Mouse (Mus musculus): ENCODE measurements around the gene Galk2. TPM values are rescaled to one million over a fixed set of nuclear protein-coding genes. Genes with fewer than 3 reads are reported as not detected.

The Galk2 gene
- total and polyA plus RNA-seq, 3 experiments: 21.0 to 71.8 (median 54.3) TPM

DNA sequence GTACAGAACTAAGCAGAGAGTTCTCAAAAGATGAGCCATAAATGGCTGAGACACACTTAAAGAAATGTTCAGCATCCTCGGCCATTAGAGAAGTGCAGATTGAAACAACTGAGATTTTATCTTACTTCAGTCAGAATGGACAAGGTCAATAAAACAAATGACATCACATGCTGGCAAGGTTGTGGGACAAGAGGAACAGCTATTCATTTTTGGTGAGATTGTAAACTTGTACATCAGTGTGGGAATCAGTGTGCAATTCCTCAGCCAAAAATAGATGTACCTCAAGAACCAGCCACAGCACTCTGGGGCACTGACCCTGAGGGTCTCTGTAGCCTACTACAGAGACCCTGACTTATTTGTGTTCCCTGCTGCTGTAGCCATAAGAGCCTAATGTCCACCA is 84.4 kb downstream of the Galk2 start:
- DNase-seq: peak; percentile 65

DNA sequence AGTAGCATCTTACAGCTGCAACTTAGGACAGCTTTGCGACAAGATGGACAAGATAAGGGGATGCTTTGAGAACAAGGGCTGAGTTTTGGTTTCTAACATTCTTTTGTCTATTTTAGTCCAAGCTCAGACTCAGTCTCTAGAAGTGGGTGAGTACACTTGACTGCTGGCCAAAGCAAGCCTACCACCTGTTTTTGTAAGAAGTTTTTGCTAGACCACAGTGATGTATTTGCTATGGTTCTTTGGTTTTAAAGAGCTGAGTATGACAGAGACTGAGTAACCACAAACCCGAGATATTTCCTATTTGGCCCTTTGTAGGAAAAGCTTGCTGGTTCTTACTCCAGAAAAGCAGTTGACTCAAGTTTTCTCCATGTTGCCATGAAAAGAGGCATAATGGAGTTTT is 89.3 kb downstream of the Galk2 start:
- DNase-seq: no peak

DNA sequence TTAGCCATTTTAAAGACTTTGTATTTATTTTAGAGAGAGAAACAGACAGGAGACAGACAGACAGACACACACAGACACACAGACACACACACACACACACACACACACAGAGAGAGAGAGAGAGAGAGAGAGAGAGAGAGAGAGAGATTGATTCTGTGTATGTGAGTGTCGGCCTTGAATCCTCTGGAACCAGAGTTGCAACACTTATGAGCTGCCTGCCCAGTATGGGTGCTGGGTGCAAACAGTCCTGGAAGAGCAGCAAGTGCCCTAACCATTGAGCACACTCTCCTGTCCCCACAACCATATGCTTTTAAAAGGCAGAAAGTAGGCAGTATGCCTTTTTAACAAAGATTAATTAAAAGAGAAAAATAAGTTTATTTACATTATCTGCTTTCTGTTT is 109.9 kb downstream of the Galk2 start:
- peak; percentile 49 for DNase-seq

DNA sequence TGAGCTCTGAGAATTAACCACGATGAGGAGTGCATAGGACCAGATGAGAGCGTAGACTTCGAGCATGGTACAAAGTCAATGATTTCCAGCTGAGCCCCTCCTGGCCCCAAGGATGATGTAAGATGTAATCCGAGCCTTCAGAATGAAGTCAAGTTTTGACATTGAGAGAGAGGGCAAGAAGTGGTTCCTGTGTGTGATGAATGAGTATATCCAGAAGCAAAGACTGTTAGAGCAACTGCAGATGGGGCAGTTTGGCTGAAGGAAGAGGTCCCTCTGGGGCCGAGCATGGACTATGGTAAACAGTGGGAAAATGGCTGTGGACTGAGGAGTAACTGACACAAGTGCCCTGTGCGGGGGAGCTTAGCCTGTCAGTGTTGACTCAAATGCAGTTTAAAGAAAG is 114.3 kb downstream of the Galk2 start:
- DNase-seq: no peak

DNA sequence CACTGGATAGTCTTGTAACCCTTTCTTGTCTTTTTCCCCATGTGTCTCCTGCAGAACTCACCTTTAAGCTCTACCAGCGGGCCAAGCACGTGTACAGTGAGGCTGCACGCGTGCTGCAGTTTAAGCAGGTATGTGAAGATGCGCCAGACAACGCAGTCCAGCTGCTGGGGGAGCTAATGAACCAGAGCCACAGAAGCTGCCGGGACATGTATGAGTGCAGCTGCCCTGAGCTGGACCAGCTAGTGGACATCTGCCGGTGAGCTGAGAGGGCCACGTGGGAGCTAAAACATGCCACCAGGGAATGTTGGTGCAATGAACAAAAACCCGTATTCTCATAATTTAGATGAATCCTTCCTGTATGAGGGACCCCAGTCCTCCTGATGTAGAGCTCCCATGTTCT is 116.3 kb downstream of the Galk2 start:
- DNase-seq: no peak

DNA sequence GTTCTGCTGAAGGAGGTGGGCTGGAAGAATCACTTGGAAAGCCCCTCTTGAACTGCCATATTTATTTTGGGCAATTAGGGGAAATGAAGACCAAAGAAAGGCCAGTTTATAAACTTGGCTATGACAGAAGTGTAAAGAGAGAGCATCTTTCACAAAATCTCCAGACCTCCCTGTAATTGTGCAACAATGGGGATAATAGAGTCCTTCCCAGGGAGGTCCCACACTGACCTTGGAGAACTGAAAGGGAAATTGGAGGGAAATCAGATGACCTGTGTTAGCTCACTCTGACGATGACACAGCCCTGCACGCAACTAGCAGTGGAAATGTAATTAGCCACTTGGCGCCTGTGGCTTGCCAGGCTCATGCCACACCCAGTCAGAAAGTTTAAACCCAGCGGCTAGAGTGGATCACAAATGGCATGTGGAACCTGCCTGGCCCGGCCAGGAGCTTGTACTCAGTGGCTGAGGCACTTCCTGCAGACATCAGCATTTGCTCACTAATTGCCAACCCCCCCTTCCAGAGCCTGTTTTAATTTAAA is 117.0 kb downstream of the Galk2 start:
- DNase-seq: peak; percentile 40

DNA sequence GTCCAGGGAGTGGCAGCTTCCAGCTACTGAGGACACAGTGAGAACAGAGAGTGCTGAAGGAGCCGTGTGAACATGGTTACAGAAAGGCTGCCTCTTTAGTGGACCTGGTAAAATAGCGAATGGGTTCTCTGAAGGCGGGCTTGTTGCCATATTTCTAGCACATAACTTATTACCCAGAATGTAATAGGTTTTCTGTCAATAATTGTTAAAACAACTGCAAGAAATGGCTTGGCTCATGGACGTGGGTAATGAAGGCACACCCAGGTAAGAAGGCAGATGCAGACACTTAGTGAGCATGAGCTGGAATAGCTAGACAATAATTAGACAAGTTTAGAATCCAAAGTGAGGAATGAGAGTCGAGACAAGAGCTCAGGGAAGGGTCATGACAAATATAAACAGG is 143.4 kb downstream of the Galk2 start:
- DNase-seq: no peak

DNA sequence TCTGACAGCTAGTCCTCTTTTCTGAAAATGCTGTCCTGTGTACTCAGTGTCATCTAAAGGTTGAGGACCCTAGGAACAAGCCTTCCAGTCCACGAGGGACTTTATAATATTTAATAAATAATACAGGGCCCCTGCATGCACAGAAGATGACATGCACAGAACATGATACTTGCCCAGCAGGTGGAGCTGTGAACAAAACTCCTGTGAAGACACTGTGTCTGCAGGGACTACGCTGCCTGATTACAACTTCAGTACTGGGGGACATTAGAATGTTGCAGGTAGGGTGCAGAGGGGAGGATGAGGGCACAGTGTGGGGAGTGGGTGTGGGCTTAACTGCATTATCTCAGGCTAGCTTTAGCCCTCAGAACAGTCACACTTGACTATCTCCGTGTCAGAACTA is 147.2 kb downstream of the Galk2 start:
- peak; percentile 60 for DNase-seq

DNA sequence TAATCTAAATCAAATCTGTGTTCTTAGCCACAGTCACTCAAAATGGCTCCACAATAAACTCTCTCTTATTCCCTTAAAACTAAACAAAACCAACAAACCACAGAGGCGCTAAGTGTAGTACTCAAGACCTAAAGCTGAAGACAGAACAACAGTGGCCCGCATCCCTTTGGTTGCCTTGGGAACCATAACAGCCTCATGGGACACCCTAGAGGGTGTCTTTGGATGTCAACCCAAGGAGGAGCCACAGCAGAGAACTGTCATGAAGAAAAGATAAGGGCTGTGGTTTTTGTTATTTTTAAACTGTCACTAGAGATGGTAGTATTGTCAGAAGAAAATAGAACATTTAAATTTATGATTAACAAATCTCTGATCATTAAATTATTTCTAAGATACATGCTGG is 147.8 kb downstream of the Galk2 start:
- DNase-seq: no peak

DNA sequence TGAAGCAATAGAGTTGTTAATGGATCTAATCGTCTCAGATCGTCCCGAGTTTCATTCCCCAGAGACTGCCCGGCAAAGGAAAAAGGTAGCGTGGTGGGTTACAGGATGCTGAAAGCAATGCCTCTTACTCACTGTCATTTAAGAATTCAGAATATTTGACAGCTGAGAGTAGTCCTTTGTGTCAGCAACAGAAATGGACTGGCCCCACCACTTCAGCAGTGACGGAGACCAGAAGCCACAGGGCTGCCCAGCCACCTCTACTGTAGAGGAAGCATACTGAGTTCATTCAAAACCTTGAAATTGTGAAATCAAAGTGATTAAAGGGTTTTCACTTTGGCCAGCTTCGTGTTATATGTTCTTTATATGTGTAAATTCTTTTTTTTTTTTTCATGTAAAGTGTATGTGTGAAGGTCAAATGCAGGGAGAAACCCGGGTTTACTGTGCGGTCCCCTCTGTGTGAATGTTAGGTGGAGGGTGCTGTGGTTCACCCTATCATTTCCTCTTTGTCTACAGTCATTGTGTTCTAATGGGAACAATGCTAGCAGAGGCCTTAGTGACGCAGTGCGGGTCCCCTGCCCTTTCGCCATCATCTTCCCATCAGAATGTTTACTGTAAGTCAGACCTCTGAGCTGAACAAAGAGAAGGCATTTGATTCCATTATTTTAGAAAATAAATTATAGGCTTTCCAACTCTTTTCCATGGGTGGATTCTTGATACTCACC is 156.2 kb downstream of the Galk2 start:
- no peak for DNase-seq

DNA sequence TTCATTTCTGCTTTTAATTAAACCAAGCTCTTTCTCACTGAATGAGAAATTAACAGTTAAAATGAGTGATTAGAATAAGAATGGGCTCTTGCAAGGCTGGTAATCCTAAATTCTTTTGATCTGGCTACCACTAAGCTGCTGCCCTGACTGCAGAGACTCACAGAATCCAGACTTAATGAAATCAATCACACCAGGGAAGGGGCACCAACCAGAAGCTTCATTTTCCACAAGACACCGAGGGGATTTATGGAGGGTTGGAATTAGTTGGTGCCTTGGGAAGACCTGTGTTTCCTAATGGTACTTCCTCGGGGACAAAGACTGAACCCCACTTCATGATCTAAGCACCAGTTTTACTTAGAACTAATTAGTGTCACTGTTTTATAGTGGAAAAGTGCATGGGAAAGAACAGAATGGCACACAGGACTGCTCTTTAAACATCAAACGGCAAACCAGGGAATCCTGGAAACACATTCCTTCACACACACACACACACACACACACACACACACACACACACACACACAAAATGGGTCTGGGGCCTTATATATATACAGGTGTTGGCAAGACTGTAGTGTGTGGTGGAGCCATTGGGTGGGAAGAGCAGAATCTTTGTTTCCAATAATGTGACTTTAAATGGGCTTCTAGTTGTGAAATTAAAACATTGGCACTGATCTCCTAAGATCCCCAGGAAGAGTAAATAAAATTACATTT is 157.0 kb downstream of the Galk2 start:
- no peak for DNase-seq

DNA sequence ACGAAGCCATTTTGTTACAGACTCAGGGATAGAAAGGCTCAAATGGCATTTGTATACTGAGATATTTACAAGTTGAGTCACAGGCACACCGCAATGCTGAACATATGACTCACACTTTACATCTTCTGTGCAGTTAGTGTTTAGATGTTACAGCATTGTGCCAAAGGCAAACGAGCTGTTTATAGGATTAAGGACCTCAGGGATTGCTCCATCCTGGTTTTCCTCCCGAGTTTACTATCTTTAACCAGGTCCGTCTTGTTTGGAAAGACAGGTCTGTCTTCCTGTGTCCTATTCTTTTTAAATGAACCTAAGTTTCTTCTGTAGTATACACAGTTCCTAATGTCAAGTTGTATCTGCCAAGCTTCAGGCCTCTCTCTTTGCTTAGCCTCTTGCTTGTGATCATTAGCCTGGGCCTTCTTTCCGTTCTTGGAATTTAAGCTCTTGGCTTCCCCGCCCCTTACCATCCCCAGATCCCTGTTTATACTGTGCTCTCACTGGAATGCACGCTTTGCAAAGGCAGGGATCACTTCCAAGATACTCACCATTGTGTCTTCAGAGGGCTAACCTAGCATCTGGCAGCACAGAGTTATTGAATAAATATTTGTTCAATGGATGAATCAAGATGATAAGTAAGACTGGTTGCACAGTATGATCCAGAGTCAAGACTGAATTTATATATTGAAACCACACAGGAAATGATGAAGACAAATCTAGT is 172.4 kb downstream of the Galk2 start:
- DNase-seq: no peak

DNA sequence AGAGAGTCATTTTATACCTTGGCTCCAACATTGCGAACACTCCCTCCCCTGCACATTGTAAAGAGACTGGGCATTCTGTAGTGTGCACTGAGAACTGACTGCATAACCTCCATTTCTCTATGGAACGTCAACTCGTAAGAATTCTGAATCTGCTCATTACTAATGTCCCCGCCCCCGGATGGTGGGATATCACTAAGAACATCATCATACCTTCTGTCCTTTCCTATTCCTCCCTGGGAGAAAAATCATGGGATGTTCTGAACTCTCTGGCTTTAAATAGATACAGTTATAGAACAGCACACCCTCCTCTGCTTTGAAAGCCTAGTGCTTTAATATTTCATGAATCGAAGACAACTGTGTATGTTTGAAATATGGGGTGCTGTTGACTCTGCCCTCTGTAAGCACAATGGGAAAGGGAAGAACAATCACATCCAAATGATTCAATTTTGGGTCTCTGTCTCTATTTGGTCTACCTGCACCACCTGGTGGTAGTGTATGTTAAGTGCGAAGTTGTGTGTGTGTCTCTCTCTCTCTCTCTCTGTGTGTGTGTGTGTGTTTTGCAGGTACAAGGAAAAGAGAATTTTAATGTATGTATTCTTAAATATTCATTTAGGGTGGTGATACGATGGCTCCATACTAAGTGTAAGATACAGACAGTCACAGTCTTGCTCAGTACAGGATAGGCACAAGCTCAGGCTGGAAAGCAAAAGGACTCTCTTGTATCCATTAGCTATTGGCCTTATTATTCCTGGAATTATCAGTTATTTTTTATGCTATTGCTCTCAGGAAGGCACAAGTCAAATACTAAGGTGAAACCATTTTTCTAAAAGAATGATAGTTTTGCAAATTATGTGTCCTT is 174.4 kb downstream of the Galk2 start:
- peak; percentile 42 for DNase-seq

Other genes starting within 250 kb of the Galk2 start
- 1 to 10 TPM; 2.4 to 2.8 TPM for gene Cep152, start 234.0 kb upstream of the Galk2 start, total RNA-seq (2021)
- 0.44 and 0.64 TPM in 2 replicates for gene Cep152, start 234.0 kb upstream of the Galk2 start, polyA plus RNA-seq (2012; rRNA removed)
- 100 to 1,000 TPM in 1 of 2 experiments, 10 to 100 TPM in 1; 98.6 to 141 TPM for gene Eid1, start 186.0 kb upstream of the Galk2 start, total RNA-seq (2021)
- 28.9 and 29.6 TPM in 2 replicates for gene Eid1, start 186.0 kb upstream of the Galk2 start, polyA plus RNA-seq (2012; rRNA removed)
- gene Shc4, start 135.0 kb upstream of the Galk2 start, total RNA-seq (2021): 1 to 10 TPM; 2.4 to 3.6 TPM
- 0.82 and 1.4 TPM in 2 replicates for gene Shc4, start 135.0 kb upstream of the Galk2 start, polyA plus RNA-seq (2012; rRNA removed)
- 10 to 100 TPM; 55.2 to 56.7 TPM for gene Secisbp2l, start 76.2 kb upstream of the Galk2 start, total RNA-seq (2021)
- 8.8 and 13.3 TPM in 2 replicates for gene Secisbp2l, start 76.2 kb upstream of the Galk2 start, polyA plus RNA-seq (2012; rRNA removed)
- gene Cops2, start within 50 bp of the Galk2 start, total RNA-seq (2021): 100 to 1,000 TPM; 174 to 183 TPM
- 1.4 TPM in 2 replicates for gene Cops2, start within 50 bp of the Galk2 start, polyA plus RNA-seq (2012; rRNA removed)
- gene Fgf7, start 175.5 kb downstream of the Galk2 start, total RNA-seq (2021): 1 to 10 TPM; 1.1 to 1.2 TPM
- gene Fgf7, start 175.5 kb downstream of the Galk2 start, polyA plus RNA-seq (2012; rRNA removed): 0.08 and 0.30 TPM in 2 replicates

All from adrenal gland, adult 2 months (tissue).